Comparison of ENCODE assay signal across 15 mouse cellular contexts in genomic region chr9:113726991-113727680, GRCm38 (mm10).
"Had no signal": no experiment of that assay in that cellular context is flagged by ENCODE, and none has a peak within 500 bp of the region (broad histone marks: within the 10 kb centered on the region; RNA-seq: fewer than 3 reads in every experiment).

No protein-coding gene starts in this region.

- H3K9me3 ChIP-seq: limb, embryonic 15.5 days; liver, embryonic 12.5 days; midbrain, embryonic 10.5 days; neural tube, embryonic 13.5 days had no signal

- ATAC-seq: inflammation-experienced regulatory T-cells, adult 6 months; liver, embryonic 12.5 days had no signal

- H3K27me3 ChIP-seq: limb, embryonic 15.5 days; liver, embryonic 12.5 days; neural tube, embryonic 13.5 days had no signal

- H3K4me2 ChIP-seq: limb, embryonic 15.5 days; liver, embryonic 12.5 days; neural tube, embryonic 13.5 days had no signal

- H3K4me3 ChIP-seq: left cerebral cortex, adult 2 months; limb, embryonic 15.5 days; liver, embryonic 12.5 days; midbrain, embryonic 10.5 days; neural tube, embryonic 13.5 days had no signal

- H3K36me3 ChIP-seq: limb, embryonic 15.5 days; liver, embryonic 12.5 days; midbrain, embryonic 10.5 days; neural tube, embryonic 13.5 days had no signal

- H3K9ac ChIP-seq: limb, embryonic 15.5 days; liver, embryonic 12.5 days; neural tube, embryonic 13.5 days had no signal

- DNase-seq: kidney, adult 18-20 months; kidney, postnatal 14 days; lung, postnatal 10 days; midbrain, embryonic 14.5 days; retina, postnatal 1 day; right cerebral cortex, postnatal 4 days; spleen, adult 18-20 months; thymus, adult 18-20 months; thymus, postnatal 14 days had no signal

- H3K27ac ChIP-seq: left cerebral cortex, adult 2 months; limb, embryonic 15.5 days; liver, embryonic 12.5 days; midbrain, embryonic 10.5 days; neural tube, embryonic 13.5 days had no signal

- H3K4me1 ChIP-seq: limb, embryonic 15.5 days; liver, embryonic 12.5 days; midbrain, embryonic 10.5 days; neural tube, embryonic 13.5 days had no signal
